Mouse (Mus musculus) brain, adult 2 months (tissue): ENCODE measurements around the gene Olfr263.
"Not testable (repeated sequence)": the region's sequence is repeated elsewhere in the genome, so short reads cannot be mapped to it uniquely, and the experiment has no call there.

Source experiments
- DNase-seq: peaks from one replicate; pipeline ENCODE4 v3.0.0; 2011; ENCODE audit warnings: low read depth, low spot score

The Olfr263 gene

DNA sequence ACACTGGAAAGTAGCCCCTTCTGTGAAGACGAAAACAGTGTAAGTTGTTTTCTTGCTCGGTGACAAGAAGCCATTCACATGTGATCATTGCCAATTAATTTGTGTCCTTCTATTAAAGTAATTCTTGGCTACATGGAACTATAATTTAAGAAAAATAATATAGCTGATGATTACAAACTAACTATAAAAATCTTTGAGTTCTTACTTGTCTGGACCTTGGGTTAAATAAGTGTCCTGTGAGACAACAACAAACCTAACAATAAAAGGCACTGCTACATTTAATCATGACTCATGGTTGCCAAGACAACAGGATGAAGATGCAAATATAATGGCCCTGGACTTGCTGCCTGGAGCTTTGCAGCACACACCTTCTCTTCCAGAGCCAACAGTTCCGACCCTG, at the start of gene Olfr263:
Olfr263 (plus strand) TSS at position 301 of the 400 bp plus-strand sequence.
- peak; percentile 1 for DNase-seq

DNA sequence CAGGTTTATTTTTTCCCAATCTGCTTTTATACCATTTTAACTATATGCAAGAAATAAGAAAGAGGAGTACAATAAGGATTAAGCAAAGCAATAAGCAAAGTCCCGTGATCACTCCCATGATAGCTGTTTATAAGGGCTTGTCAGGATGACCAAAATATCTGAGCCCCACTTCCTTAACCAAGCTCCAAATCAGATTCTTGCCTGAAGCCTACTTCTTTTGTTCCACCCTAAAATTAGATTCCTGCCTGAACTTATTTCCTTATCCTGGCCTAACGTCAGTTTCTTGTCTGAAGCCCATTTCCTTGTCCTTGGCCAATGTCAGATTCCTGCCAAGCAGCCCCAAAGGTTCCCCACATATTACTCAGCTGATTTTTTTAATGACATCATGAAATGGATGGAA, 46.8 kb upstream of the Olfr263 start:
- DNase-seq = no peak

DNA sequence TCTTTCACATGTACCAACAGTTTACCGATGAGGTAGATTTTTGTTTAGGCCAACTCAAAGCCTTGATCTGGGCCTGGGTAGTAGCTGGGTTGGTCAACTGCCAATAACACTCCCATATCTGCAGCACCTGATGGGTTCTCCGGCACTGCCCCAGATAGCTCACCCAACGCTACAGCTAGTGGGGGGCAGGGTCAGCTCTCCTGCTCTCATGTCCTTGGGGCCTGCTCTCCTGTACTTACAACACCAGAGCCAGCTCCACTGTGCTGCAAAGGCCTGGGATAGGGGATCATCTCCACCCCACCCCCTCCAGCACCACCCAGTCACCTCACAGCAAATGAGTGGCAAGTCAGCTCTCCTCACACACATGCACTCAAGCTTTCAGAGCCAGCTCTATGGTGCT, 19.7 kb upstream of the Olfr263 start:
- no peak for DNase-seq

DNA sequence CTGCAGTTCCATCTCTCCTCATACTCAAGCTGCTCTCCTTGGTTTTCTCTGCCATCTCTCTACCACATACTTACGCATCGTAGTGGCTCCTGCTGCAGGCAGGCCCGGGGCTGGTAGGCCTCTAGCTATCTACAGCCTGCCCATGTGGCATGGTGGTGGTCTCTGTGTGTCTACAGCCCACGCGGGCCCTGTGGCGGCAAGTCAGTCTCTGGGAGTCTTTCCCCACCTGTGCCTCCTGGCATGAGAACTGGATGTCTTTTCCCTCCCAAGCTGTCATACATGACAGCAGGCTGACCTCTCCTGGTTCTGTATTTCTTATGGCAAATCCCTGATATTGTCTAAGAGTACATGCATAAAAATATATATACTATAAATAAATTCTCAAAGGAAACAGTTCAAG, 19.0 kb upstream of the Olfr263 start:
- DNase-seq = no peak

DNA sequence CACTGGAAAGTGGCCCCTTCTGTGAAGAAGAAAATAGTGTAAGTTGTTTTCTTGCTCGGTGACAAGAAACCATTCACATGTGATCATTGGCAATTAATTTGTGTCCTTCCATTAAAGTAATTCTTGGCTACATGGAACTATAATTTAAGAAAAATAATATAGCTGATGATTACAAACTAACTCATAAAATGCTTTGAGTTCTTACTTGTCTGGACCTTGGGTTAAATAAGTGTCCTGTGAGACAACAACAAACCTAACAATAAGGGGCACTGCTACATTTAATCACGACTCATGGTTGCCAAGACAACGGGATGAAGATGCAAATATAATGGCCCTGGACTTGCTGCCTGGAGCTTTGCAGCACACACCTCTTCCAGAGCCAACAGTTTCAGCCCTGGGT, 18.3 kb upstream of the Olfr263 start, which contains the start of gene Olfr1369-ps1:
Olfr1369-ps1 (plus strand) TSS at position 301 of the 400 bp plus-strand sequence.
- not testable (repeated sequence) for DNase-seq

DNA sequence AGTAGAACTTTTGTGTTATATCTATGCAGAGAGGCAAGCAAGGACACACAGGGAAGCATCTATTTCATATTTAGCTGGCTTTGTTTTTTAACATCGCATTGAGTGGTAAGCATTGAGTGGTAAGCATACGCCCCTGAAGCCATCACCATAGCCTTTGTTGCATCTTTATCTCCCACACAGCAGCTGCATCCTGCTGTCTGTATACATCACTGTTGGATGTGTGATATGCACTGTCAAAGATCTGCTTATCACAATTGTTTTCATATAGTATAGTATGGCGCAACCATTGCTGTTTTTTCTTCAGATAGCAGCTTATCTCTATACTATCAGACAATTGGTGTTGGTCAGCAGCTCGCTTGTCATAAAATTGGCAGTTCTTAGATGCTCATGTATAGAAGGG, 15.3 kb upstream of the Olfr263 start:
- no peak for DNase-seq

DNA sequence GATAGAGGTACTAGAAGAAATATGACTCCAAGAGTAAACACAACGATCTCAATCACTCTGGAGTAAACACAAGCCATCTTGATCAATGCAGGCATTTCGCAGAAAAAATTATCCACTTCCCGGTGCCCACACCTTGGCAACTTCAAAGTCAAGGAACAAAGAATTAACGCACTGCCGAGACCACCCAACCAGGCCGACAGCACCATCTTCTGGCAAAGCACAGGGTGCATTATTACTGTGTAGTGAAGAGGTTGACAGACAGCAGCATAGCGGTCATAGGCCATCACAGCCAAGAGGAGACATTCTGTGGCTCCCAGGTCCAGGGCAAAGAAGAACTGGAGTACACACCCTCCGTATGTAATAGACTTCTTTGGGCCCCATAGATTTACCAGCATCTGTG, 13.0 kb downstream of the Olfr263 start:
- no peak for DNase-seq

DNA sequence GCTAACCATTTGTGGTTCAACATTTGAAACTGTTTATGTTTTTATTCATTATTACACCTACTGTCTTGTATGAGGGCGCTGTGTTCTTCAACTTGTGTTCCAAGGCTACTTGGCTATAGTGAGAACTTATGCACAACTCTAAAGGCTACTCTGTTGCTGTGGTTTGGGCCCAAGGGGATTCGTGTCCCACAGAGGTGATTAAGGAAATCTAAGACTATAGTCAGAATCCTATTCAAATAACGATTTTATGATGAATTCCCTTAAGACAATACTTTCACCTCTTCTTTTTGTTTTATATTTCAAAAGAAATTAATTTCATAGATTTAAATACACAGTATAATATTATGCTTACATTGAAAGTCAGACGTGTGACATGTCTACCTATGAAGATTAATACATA, 16.3 kb downstream of the Olfr263 start, which contains the start of gene Olfr1368:
Olfr1368 (minus strand) TSS at position 101 of the 400 bp plus-strand sequence.
- DNase-seq = no peak

DNA sequence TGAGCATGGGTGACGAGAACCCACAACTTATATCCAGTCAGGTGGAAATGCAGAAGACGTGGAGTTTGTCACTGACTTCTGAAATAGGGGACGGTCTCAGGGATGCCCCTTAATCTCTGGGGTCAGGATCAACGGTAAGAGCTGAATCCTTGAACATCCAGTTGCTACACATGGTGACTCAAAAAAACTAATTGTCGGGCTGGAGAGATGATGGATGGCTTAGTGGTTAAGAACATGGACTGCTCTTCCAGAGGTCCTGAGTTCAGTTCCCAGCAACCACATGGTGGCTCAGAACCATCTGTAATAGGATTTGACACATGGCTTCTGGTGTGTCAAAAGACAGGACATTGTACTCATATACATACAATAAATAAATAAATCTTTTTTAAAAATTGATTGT, 26.4 kb downstream of the Olfr263 start:
- no peak for DNase-seq

DNA sequence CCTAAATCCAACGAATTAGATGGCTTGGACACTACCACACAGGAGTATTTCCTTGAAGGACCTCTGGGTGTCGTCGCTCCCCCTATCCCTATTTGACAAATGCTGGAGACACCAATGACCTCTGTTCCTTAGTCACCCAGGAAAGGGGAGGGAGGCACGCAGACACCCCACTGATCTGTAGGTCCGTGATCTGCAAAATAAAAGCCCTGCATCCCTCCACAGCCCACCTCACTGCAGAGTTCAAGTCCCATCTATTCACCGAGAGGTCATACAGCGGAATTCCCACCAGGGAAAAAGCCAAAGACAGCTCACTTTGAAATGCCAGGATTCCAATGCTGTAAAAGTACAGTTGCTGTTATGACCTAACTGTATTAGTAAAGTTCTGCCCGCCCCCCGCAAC, 28.6 kb downstream of the Olfr263 start:
- DNase-seq = no peak

DNA sequence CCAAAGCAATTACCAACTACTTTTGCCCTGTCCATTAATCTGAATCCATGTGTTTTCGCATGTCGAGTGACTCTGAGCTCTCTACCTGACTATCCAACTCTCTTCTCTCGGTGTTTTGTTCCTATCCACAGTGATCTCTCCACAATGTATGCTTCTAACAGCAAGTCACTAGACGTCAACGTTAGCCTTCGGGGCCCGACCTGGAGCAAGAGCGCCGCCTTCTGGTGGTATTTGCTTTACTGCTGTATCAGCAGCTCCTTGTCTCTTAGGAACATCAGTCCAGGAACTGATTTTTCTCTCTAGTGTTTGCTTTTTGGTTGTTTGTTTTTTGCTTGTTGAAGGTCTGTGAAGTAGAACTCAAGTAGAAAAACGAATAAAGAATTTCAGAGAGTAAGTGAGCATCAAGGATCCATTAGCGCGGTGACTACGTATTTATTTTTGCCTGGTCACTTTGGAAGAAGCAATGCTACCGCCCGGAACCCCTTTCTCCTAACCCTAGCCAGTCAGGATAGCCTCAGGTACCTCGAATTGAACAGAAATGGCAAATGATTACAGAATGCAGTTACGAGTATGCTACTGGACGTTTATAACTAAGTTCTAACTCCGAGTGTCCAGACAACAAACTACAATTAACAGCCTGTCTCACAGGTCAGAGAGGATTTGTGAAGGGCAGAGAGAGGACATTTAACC, 29.5 kb downstream of the Olfr263 start:
- DNase-seq = peak; percentile 95

DNA sequence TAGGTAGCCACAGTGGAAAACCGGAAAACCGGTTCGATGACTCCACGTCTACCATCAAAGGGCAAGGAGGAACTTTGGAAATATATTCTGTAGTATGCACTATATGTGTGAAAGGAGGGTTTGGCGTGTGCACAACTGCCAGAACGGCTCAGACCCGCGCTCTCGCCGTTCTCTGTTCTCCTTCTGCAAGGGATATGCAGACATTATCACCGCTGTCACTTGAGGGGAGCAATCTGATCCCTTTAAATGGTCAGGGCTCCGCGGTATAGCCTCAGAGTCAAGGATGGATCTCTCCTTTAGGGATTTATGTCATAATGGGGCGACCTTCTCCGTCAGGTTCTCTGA, 30.0 kb downstream of the Olfr263 start:
- DNase-seq = peak; percentile 37

DNA sequence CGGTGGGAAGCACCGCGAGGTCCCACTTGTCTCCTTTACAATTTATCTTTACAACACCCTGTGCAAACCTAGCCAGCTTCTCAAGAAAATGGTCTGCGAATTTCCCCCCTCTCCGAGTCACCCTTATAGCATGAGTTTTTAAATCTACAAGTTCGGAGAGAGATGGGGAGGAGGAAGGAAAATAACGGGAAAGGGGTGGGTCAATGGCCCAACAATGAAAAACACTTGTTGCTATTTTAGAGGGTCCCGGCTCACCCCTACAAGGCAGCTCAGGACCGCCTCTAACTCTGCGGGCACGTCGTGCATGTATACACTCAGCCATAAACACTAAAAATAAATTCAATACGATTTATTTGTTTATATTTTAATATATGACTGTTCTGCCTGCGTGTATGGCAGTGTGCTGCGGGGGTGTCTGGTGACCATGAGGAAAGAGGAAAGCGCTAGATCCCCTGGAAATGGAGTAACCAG, 30.6 kb downstream of the Olfr263 start:
- DNase-seq = no peak

DNA sequence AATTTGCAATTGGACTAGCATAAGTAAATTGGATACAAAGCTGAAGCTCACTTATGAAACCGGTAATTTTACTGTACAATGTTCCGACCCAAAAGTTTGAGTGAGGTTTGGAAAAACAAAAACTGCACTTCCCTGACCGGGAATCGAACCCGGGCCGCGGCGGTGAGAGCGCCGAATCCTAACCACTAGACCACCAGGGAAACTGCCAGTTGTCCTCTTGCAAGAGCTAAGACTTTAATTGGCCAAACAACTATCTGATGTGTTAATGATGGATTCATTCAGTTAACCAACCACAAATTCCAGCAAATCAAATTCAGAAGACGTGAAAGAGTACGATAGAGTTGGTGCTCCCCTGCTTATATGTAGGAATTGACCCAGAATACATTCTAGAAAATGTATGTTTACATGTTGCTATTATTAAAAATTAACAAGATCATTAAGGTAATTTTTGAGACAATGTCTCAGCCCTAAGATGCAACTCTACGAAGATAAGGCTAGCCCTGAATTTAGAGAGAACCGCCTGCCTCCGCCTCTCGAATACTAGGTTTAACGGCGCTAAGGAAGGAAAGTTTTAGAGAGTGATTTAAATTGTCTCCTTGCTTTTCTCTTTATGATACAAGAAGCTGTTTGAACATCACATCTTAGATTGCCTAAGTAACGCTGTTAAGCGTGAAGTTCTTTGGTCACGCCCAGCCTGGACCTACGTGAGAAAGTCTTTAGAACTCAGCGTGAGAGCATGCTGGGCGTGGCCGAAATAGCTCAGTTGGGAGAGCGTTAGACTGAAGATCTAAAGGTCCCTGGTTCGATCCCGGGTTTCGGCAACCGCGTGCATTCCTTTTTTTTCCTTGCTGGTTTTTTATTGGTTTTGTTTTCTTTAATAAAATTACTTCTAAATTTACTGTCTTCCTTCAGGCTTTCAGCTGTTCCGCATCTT, 31.5 kb downstream of the Olfr263 start:
- DNase-seq = peak; percentile 91

DNA sequence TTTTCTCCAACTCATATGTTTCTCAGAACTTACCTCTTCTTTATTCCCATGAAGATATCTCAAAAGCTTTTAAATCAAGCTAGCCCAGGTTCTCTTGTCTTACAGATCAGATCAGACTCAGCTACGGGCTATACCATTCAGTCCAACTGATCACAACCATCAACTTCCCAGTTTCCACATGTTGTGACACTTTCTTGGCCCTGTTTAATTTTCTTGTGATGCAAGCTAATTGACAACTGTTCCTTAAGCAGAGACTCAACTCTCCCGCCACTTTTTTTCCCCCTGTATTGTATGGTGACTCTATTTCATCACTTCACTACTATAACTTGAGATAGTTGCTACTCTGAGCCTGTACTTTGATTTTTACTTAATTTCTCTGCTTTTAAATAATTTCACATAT, 32.2 kb downstream of the Olfr263 start:
- no peak for DNase-seq

DNA sequence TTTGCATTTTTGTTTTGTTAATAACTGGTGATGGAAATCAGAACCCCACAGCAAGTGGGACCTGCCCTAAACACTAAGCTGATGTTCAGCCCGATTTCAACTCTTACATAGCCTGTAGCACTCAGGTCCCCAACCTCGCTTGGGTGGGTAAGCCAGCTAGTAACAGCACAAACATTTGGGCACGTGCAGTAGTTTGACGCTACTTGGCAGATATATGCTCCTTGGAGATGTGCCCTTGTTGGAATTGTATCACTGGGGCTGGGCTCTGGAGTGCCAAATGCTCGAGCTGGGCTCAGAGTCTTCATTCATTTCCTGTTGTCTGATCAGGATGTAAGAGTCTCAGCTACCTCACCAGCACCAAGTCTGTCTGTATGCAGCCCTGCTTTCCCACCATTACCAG, 33.2 kb downstream of the Olfr263 start:
- no peak for DNase-seq

DNA sequence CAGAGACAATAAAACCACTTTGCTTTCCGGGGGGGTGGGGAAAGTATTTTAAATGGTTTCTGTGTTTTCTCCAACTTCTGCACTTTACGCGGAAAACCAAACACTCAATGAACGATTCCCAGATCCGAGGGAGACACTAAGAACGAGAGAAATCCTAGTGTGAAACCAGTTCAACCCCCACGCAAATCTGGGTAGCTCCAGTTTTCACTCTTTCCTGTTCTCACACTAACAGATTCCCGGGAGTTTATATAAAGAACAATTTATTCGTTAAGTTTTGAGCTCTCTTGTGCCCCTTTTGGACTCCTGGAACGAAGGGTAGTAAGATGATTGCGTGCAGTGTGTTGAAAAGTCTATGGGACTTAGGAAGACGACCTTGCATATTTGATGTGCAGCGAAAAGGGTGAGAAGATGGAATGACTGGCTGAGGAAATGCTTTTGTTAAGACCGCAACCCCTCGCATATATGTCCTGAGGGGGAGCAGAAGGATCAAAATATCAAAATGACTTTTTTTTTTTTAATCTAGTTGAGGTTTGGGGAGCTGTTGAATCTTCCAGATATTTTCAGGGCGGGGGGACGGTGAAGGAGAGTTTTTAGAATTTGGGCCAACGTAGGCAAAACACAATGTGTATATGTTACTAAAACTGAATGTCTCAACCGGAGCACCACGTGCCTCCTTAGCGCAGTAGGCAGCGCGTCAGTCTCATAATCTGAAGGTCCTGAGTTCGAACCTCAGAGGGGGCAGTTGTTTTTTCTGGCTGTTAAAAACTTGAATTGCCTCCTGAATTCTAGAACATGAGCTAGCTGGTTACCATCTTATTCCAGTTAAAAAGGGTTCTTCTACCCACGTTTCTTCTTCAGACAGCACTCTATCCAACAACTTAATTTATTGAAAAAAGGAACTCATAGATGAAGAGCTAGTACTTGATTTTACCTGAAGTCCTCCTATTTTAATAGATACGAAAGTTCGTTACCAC, 37.8 kb downstream of the Olfr263 start:
- DNase-seq = peak; percentile 91

DNA sequence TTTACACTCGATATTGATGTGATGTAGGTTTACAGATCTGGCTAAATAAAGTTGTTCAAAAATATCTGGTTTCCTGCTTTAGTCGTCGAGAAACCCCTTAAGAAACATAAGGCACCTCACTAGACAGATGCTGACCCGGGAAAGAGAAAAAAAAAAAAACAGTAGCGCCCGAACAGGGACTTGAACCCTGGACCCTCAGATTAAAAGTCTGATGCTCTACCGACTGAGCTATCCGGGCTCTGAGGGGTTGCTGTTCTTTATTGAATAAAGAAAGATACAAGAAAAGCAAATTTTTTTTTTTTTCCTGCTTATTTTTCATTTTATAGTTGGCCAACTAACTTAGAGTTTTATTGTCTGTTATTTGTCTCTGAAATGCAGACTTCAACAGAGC, 38.5 kb downstream of the Olfr263 start:
- DNase-seq = peak; percentile 53

DNA sequence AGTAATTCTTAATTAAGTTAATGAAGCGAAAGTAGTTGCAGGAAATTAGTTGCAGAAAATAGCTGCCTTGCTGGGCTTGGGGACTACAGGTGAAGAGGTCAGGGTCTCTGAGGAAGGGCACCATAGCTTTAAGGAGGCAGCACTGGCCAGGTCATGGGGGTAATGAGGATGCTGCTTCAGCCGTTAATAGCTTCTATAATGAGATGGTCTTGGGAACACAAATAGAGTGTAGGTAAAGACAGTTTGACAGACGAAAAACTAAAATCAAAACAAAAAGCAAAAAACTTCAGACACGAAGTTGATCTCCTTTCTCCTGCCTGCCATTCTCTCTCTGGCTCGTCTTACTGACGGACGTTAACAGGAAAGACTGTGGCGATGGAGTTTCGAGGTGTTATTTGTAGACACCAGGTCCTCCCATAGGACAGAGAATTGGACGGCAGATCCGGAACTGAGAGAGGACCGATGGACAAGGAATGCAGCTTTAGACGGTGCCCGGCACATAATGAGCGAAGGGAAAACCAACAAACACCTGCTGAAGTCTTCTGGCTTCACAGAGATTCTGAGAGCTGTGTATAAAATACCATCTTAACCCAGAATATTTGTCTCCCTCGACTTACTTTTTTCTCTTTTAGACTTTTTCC, 39.1 kb downstream of the Olfr263 start:
- DNase-seq = peak; percentile 72

DNA sequence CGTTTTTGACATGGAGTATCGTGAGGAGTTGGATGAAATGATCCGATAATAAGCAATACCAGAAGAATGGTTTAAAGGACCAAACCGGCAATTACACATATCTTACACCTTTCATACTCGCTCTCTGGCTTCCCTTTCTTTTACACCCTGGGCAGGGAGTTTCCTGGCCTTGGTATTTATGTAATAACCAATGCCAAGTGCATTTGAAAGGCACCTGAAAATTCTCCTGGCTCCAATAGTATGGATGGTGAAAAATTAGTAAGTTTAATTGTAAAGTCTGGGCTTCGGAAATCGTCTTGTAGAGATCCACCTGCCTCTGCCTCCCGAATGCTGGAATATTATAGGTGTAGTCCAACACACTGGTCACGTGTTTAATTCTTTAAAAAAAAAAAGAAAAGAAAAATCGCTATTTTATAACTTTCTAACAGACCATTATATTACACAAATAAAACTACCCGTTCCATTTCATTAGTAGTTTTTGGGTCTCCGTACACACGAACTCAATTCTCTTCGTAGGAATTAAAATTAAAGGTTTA, 39.8 kb downstream of the Olfr263 start:
- peak; percentile 32 for DNase-seq
